Comparison of ENCODE assay signal across 26 mouse cellular contexts in genomic region chr10:20418856-20419219, GRCm38 (mm10).
A peak's percentile ranks its signal among the peaks of the same experiment; 100 is the strongest.
DNase-seq lines count a peak whose midpoint lies in the region; ATAC-seq lines count a peak whose summit lies in the region.
"Had no signal": no experiment of that assay in that cellular context is flagged by ENCODE, and none has a peak within 500 bp of the region (broad histone marks: within the 10 kb centered on the region; RNA-seq: fewer than 3 reads in every experiment).

No protein-coding gene starts in this region.

- H3K4me2 ChIP-seq in kidney, embryonic 14.5 days (replicated peaks; ENCODE audit: low read depth, low read length), result no peak overlapping the region
- no peak overlapping the region for H3K4me2 ChIP-seq in lung, embryonic 15.5 days
- H3K4me2 ChIP-seq: embryonic facial prominence, embryonic 12.5 days; hindbrain, embryonic 14.5 days; midbrain, embryonic 15.5 days; neural tube, embryonic 12.5 days had no signal

- H3K4me3 ChIP-seq in heart, embryonic 10.5 days, result no peak overlapping the region
- H3K4me3 ChIP-seq in kidney, embryonic 14.5 days (ENCODE audit: low read length), result no peak overlapping the region
- no peak overlapping the region for H3K4me3 ChIP-seq in lung, embryonic 15.5 days
- H3K4me3 ChIP-seq: embryonic facial prominence, embryonic 12.5 days; megakaryocyte, embryonic 14.5 days; midbrain, embryonic 15.5 days; neural tube, embryonic 12.5 days had no signal

- peak; percentile 64; the same call in 1 of the 2 replicates for ATAC-seq in kidney, embryonic 14.5 days (ENCODE audit: low FRiP score, low TSS enrichment)
- 0 out of 2 replicates have a peak, but pooled peaks have one; percentile 29 for ATAC-seq in lung, embryonic 15.5 days (ENCODE audit: borderline replicate concordance, extremely low read depth, low FRiP score, low TSS enrichment)
- ATAC-seq: forebrain, postnatal 0 days; inflammation-experienced regulatory T-cells, adult 6 months; midbrain, embryonic 15.5 days had no signal

- 77% methylated on average over 10 of the region's 10 CpGs for WGBS in heart, embryonic 10.5 days
- WGBS in kidney, embryonic 14.5 days, result 59% methylated on average over 10 of the region's 10 CpGs
- 51% methylated on average over 10 of the region's 10 CpGs for WGBS in lung, embryonic 15.5 days

- no peak for DNase-seq in heart, embryonic 10.5 days (ENCODE audit: low spot score)
- no peak for DNase-seq in heart, postnatal 4 days
- no peak for DNase-seq in kidney, postnatal 36 days
- DNase-seq in lung, postnatal 36 days, result no peak
- peak; percentile 16 for DNase-seq in lung, postnatal 10 days
- DNase-seq: adrenal gland, postnatal 14 days; cerebellum, adult 2 months; cerebellum, postnatal 25 days; forebrain, postnatal 0 days; gastrocnemius, postnatal 25 days; heart, postnatal 36 days; kidney, postnatal 25 days; layer of hippocampus, postnatal 36 days; retina, postnatal 1 day; right cerebral cortex, postnatal 25 days; spleen, adult 18-20 months; thymus, adult 18-20 months; thymus, postnatal 36 days had no signal

- 0 out of 2 replicates have a peak overlapping the region, but pooled peaks have one; percentile 6 for H3K27ac ChIP-seq in heart, embryonic 10.5 days
- H3K27ac ChIP-seq in kidney, embryonic 14.5 days (ENCODE audit: low read depth, low read length), result peak overlapping the region; percentile 17; the same call in 1 of the 2 replicates
- peak overlapping the region; percentile 83 for H3K27ac ChIP-seq in lung, embryonic 15.5 days
- H3K27ac ChIP-seq: embryonic facial prominence, embryonic 12.5 days; hindbrain, embryonic 14.5 days; midbrain, embryonic 15.5 days; neural tube, embryonic 12.5 days had no signal

- H3K27me3 ChIP-seq in heart, embryonic 10.5 days (ENCODE audit: insufficient read depth, poor library complexity, severe bottlenecking), result no peaks in the 10 kb centered on the region
- no peaks in the 10 kb centered on the region for H3K27me3 ChIP-seq in kidney, embryonic 14.5 days (ENCODE audit: control insufficient read depth, insufficient read depth, low read length)
- H3K27me3 ChIP-seq in lung, embryonic 15.5 days, result no peaks in the 10 kb centered on the region
- H3K27me3 ChIP-seq: embryonic facial prominence, embryonic 12.5 days; megakaryocyte, embryonic 14.5 days; midbrain, embryonic 15.5 days; neural tube, embryonic 12.5 days had no signal

- H3K4me1 ChIP-seq in heart, embryonic 10.5 days, result peaks cover 11% of the 10 kb centered on the region; the same call in 1 of the 2 replicates
- H3K4me1 ChIP-seq in kidney, embryonic 14.5 days (ENCODE audit: control insufficient read depth, insufficient read depth, low read length), result 0 out of 2 replicates have a peak, but pooled peaks cover 2% of the 10 kb centered on the region
- peaks cover 14% of the 10 kb centered on the region; the same call in 1 of the 2 replicates for H3K4me1 ChIP-seq in lung, embryonic 15.5 days
- H3K4me1 ChIP-seq: embryonic facial prominence, embryonic 12.5 days; midbrain, embryonic 15.5 days; neural tube, embryonic 12.5 days had no signal

- no peaks in the 10 kb centered on the region for H3K9me3 ChIP-seq in heart, embryonic 10.5 days
- H3K9me3 ChIP-seq in kidney, embryonic 14.5 days (ENCODE audit: control insufficient read depth, low read length), result no peaks in the 10 kb centered on the region
- no peaks in the 10 kb centered on the region for H3K9me3 ChIP-seq in lung, embryonic 15.5 days
- H3K9me3 ChIP-seq: embryonic facial prominence, embryonic 12.5 days; megakaryocyte, embryonic 14.5 days; midbrain, embryonic 15.5 days; neural tube, embryonic 12.5 days had no signal

- no peak overlapping the region for H3K9ac ChIP-seq in kidney, embryonic 14.5 days (ENCODE audit: low read depth, low read length)
- H3K9ac ChIP-seq in lung, embryonic 15.5 days, result no peak overlapping the region
- H3K9ac ChIP-seq: embryonic facial prominence, embryonic 12.5 days; forebrain, postnatal 0 days; hindbrain, embryonic 14.5 days; midbrain, embryonic 15.5 days; neural tube, embryonic 12.5 days had no signal

- H3K36me3 ChIP-seq in heart, embryonic 10.5 days, result no peaks in the 10 kb centered on the region
- no peaks in the 10 kb centered on the region for H3K36me3 ChIP-seq in kidney, embryonic 14.5 days (ENCODE audit: control insufficient read depth, insufficient read depth, low read length)
- H3K36me3 ChIP-seq in lung, embryonic 15.5 days, result no peaks in the 10 kb centered on the region
- H3K36me3 ChIP-seq: embryonic facial prominence, embryonic 12.5 days; midbrain, embryonic 15.5 days; neural tube, embryonic 12.5 days had no signal

Comparison
In these comparisons a context has a peak if more than half of its experiments do, and no peak if none do; other contexts are left out.
1. H3K27ac ChIP-seq: peak in every context shown above with its lines; median percentile 83 in lung, embryonic 15.5 days; 17 in kidney, embryonic 14.5 days; 6 in heart, embryonic 10.5 days.